ENCODE assay signal across 28 mouse cellular contexts in genomic region chr5:51841763-51842162, GRCm38 (mm10).
DNase-seq lines count a peak whose midpoint lies in the region; ATAC-seq lines count a peak whose summit lies in the region.
"Had no signal": no experiment of that assay in that cellular context is flagged by ENCODE, and none has a peak within 500 bp of the region (broad histone marks: within the 10 kb centered on the region; RNA-seq: fewer than 3 reads in every experiment).

No protein-coding gene starts in this region.

- peaks cover 5% of the 10 kb centered on the region; the same call in 1 of the 2 replicates for H3K4me1 ChIP-seq in liver, embryonic 11.5 days (replicated peaks; ENCODE audit: control insufficient read depth, insufficient read depth, low read length)
- peaks cover 26% of the 10 kb centered on the region for H3K4me1 ChIP-seq in liver, embryonic 12.5 days
- peaks cover 29% of the 10 kb centered on the region for H3K4me1 ChIP-seq in liver, embryonic 15.5 days (replicated peaks)
- H3K4me1 ChIP-seq: embryonic facial prominence, embryonic 12.5 days; embryonic facial prominence, embryonic 15.5 days; forebrain, embryonic 10.5 days; hindbrain, embryonic 12.5 days; hindbrain, embryonic 15.5 days had no signal

- no peak overlapping the region for H3K4me2 ChIP-seq in liver, embryonic 11.5 days
- H3K4me2 ChIP-seq in liver, embryonic 12.5 days, result 0 out of 2 replicates have a peak overlapping the region, but pooled peaks have one; percentile 45
- H3K4me2 ChIP-seq in liver, embryonic 15.5 days, result 0 out of 2 replicates have a peak overlapping the region, but pooled peaks have one; percentile 0
- H3K4me2 ChIP-seq: embryonic facial prominence, embryonic 12.5 days; embryonic facial prominence, embryonic 15.5 days; heart, embryonic 12.5 days; heart, embryonic 15.5 days; hindbrain, embryonic 12.5 days; hindbrain, embryonic 15.5 days had no signal

- H3K27ac ChIP-seq in liver, embryonic 11.5 days (ENCODE audit: low read depth, low read length), result no peak overlapping the region
- H3K27ac ChIP-seq in liver, embryonic 12.5 days, result peak overlapping the region; percentile 75; the same call in 1 of the 2 replicates
- no peak overlapping the region; the same call in 1 of the 2 replicates for H3K27ac ChIP-seq in liver, embryonic 15.5 days (replicated peaks)
- H3K27ac ChIP-seq: embryonic facial prominence, embryonic 12.5 days; embryonic facial prominence, embryonic 15.5 days; forebrain, embryonic 10.5 days; gastrocnemius, adult 2 months; hindbrain, embryonic 12.5 days; hindbrain, embryonic 15.5 days had no signal

- H3K36me3 ChIP-seq in liver, embryonic 11.5 days (ENCODE audit: control insufficient read depth, insufficient read depth, low read length), result no peaks in the 10 kb centered on the region
- no peaks in the 10 kb centered on the region for H3K36me3 ChIP-seq in liver, embryonic 12.5 days
- no peaks in the 10 kb centered on the region for H3K36me3 ChIP-seq in liver, embryonic 15.5 days (replicated peaks)
- H3K36me3 ChIP-seq: embryonic facial prominence, embryonic 12.5 days; embryonic facial prominence, embryonic 15.5 days; forebrain, embryonic 10.5 days; G1E; heart, embryonic 12.5 days; heart, embryonic 15.5 days; hindbrain, embryonic 12.5 days; hindbrain, embryonic 15.5 days had no signal

- peak; percentile 30; the same call in 1 of the 2 replicates for ATAC-seq in liver, embryonic 11.5 days (replicated peaks; ENCODE audit: low FRiP score)
- ATAC-seq in liver, embryonic 12.5 days, result peak; percentile 67
- peak; percentile 59 for ATAC-seq in liver, embryonic 15.5 days (ENCODE audit: insufficient read depth)
- ATAC-seq: forebrain, embryonic 14.5 days; forebrain, postnatal 0 days had no signal

- 68% methylated on average over 2 of the region's 2 CpGs for WGBS in liver, embryonic 11.5 days
- 41% methylated on average over 2 of the region's 2 CpGs for WGBS in liver, embryonic 12.5 days (ENCODE audit: insufficient replicate concordance)
- 31% methylated on average over 2 of the region's 2 CpGs for WGBS in liver, embryonic 15.5 days (ENCODE audit: insufficient replicate concordance)

- H3K9me3 ChIP-seq in liver, embryonic 11.5 days (ENCODE audit: control insufficient read depth, low read length), result no peaks in the 10 kb centered on the region
- no peaks in the 10 kb centered on the region for H3K9me3 ChIP-seq in liver, embryonic 12.5 days (replicated peaks)
- H3K9me3 ChIP-seq in liver, embryonic 15.5 days (replicated peaks), result no peaks in the 10 kb centered on the region
- H3K9me3 ChIP-seq: embryonic facial prominence, embryonic 12.5 days; embryonic facial prominence, embryonic 15.5 days; forebrain, embryonic 10.5 days; heart, embryonic 12.5 days; heart, embryonic 15.5 days; hindbrain, embryonic 12.5 days; hindbrain, embryonic 15.5 days had no signal

- no peak overlapping the region for H3K4me3 ChIP-seq in liver, embryonic 11.5 days (ENCODE audit: low read depth, low read length)
- H3K4me3 ChIP-seq in liver, embryonic 12.5 days, result no peak overlapping the region
- H3K4me3 ChIP-seq in liver, embryonic 15.5 days (replicated peaks), result no peak overlapping the region
- H3K4me3 ChIP-seq: embryonic facial prominence, embryonic 12.5 days; embryonic facial prominence, embryonic 15.5 days; forebrain, embryonic 10.5 days; gastrocnemius, adult 2 months; heart, embryonic 12.5 days; heart, embryonic 15.5 days; hindbrain, embryonic 12.5 days; hindbrain, embryonic 15.5 days had no signal

- no peak overlapping the region for H3K9ac ChIP-seq in liver, embryonic 11.5 days (ENCODE audit: low read depth, low read length)
- no peak overlapping the region for H3K9ac ChIP-seq in liver, embryonic 12.5 days
- no peak overlapping the region for H3K9ac ChIP-seq in liver, embryonic 15.5 days
- H3K9ac ChIP-seq: embryonic facial prominence, embryonic 12.5 days; embryonic facial prominence, embryonic 15.5 days; forebrain, postnatal 0 days; heart, embryonic 12.5 days; heart, embryonic 15.5 days; hindbrain, embryonic 12.5 days; hindbrain, embryonic 15.5 days had no signal

- no peaks in the 10 kb centered on the region for H3K27me3 ChIP-seq in liver, embryonic 11.5 days (replicated peaks; ENCODE audit: control insufficient read depth, insufficient read depth, low read length)
- no peaks in the 10 kb centered on the region for H3K27me3 ChIP-seq in liver, embryonic 12.5 days (replicated peaks)
- no peaks in the 10 kb centered on the region for H3K27me3 ChIP-seq in liver, embryonic 15.5 days
- H3K27me3 ChIP-seq: CH12.LX; embryonic facial prominence, embryonic 12.5 days; embryonic facial prominence, embryonic 15.5 days; heart, embryonic 12.5 days; heart, embryonic 15.5 days; hindbrain, embryonic 12.5 days; hindbrain, embryonic 15.5 days had no signal

- DNase-seq in liver, embryonic 11.5 days (ENCODE audit: low spot score), result no peak
- no peak for DNase-seq in liver
- no peak for DNase-seq in embryo, embryonic 11 days
- no peak for DNase-seq in layer of hippocampus, postnatal 10 days (ENCODE audit: low spot score in 2 of 2)
- DNase-seq in thymus, postnatal 4 days, result no peak
- DNase-seq: adrenal gland, adult 2 months; adrenal gland, postnatal 14 days; B cell, adult 2 months; cerebellum, adult 11 months; cerebellum, adult 8-10 months; cerebellum, postnatal 14 days; forebrain, postnatal 0 days; gastrocnemius, adult 2 months; gastrocnemius, postnatal 14 days; heart, postnatal 10 days; heart, postnatal 4 days had no signal
